Mouse (Mus musculus): ENCODE measurements around the gene 9230104L09Rik.

The 9230104L09Rik gene

GRCm38 (mm10) chr2:148851116-148851906 lies 13.5 kb downstream of the 9230104L09Rik start:
- DNase-seq: peak; percentile 75

GRCm38 (mm10) chr2:148839224-148839623 lies 25.6 kb downstream of the 9230104L09Rik start:
- no peak for DNase-seq

GRCm38 (mm10) chr2:148838075-148838777 lies 26.6 kb downstream of the 9230104L09Rik start:
- no peak for DNase-seq

- no peak for DNase-seq
Measured at GRCm38 (mm10) chr2:148834912-148835311, 29.9 kb downstream of the 9230104L09Rik start, which contains the start of gene Cst9. Gene Cst9 (plus strand): TSS chr2:148835147.

- no peak for DNase-seq
Measured at GRCm38 (mm10) chr2:148825986-148826385, 38.9 kb downstream of the 9230104L09Rik start.

- no peak for DNase-seq
Measured at GRCm38 (mm10) chr2:148819909-148820308, 44.9 kb downstream of the 9230104L09Rik start, which contains the start of gene Cst13. Gene Cst13 (plus strand): TSS chr2:148820081.

GRCm38 (mm10) chr2:148806696-148807095 lies 58.1 kb downstream of the 9230104L09Rik start:
- no peak for DNase-seq

GRCm38 (mm10) chr2:148801491-148801921 lies 63.3 kb downstream of the 9230104L09Rik start:
- no peak for DNase-seq

- no peak for DNase-seq
Measured at GRCm38 (mm10) chr2:148798485-148798884, 66.4 kb downstream of the 9230104L09Rik start, which contains the start of gene Cst8. Gene Cst8 (plus strand): TSS chr2:148798785.
